Mouse (Mus musculus): Measurements from ENCODE around the gene Cd72. TPM values are rescaled to one million over a fixed set of nuclear protein-coding genes. Genes with fewer than 3 reads are reported as not detected.
A peak's percentile ranks its signal among the peaks of the same experiment; 100 is the strongest.
"Not testable (repeated sequence)": the region's sequence is repeated elsewhere in the genome, so short reads cannot be mapped to it uniquely, and the experiment has no call there.

The Cd72 gene
- polyA plus RNA-seq, 1 experiment from 2014 or later: 1.1 TPM

DNA sequence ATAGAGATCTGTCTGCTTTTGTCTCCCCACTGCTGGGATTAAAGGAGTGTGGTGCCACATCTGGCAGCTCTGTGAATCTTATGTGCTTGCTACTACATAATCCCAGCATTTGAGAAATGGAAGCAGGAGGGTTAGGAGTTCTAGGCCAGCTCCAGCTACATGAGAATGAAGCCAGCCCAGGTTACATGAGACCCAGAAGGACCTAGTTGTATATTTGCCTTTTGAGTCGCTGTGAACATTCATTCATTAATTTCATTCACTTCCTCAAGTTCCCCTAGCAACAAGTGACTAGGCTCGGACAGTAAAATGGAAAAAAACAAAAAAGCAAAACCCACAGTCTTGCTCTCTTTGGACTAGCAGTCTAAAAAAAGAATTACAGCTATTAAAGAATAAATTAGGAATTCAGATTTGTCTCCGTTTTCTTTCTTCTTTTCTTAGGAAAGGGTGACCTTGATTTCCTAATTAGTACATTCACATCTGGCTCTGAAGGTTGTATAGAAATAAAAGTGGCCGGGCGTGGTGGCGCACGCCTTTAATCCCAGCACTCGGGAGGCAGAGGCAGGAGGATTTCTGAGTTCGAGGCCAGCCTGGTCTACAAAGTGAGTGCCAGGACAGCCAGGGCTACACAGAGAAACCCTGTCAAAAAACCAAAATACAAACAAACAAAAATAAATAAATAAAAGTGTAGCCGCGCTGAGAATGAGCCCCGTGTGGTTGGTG is 37.8 kb upstream of the Cd72 start:
- H3K4me1 ChIP-seq: peaks cover 58% of the 10 kb centered on the region
- H3K4me3 ChIP-seq: peak overlapping the region; percentile 88
- WGBS (ENCODE audit: insufficient replicate concordance): 39% methylated on average over 12 of the region's 12 CpGs
- 0 out of 2 replicates have a peak overlapping the region, but pooled peaks have one; percentile 17 for H3K9ac ChIP-seq
- peaks cover 25% of the 10 kb centered on the region for H3K36me3 ChIP-seq
- H3K27me3 ChIP-seq (replicated peaks): no peaks in the 10 kb centered on the region
- H3K9me3 ChIP-seq (replicated peaks): no peaks in the 10 kb centered on the region
- peak overlapping the region; percentile 89 for H3K27ac ChIP-seq
- peak overlapping the region; percentile 88 for H3K4me2 ChIP-seq
- ATAC-seq: no peak

DNA sequence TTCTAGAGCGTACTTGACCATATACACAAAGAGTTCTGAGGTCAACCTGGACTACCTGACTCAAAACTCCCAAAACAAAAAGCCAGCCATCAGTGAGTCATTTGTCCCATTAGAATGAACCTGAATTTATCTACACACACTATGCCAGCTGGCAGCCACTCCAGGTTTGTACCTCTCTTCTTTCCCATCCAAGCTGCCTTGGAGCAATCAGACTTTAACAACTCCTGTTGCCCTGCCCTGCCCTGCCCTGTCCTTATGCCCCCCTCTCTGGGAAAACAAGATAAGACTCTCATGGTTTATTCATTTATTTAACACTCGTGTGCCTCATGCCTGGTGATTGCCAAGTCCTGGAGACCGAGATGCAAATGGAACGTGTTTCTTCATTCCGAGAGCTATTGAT is 36.4 kb upstream of the Cd72 start:
- ATAC-seq: no peak
- WGBS (ENCODE audit: insufficient replicate concordance): 71% methylated on average over 5 of the region's 5 CpGs
- H3K27ac ChIP-seq: peak overlapping the region; percentile 40; the same call in 1 of the 2 replicates
- H3K36me3 ChIP-seq: peaks cover 11% of the 10 kb centered on the region
- H3K4me3 ChIP-seq: no peak overlapping the region
- H3K4me2 ChIP-seq: peak overlapping the region; percentile 13
- H3K4me1 ChIP-seq: peaks cover 50% of the 10 kb centered on the region
- no peaks in the 10 kb centered on the region for H3K9me3 ChIP-seq (replicated peaks)
- H3K27me3 ChIP-seq (replicated peaks): no peaks in the 10 kb centered on the region
- no peak overlapping the region for H3K9ac ChIP-seq

DNA sequence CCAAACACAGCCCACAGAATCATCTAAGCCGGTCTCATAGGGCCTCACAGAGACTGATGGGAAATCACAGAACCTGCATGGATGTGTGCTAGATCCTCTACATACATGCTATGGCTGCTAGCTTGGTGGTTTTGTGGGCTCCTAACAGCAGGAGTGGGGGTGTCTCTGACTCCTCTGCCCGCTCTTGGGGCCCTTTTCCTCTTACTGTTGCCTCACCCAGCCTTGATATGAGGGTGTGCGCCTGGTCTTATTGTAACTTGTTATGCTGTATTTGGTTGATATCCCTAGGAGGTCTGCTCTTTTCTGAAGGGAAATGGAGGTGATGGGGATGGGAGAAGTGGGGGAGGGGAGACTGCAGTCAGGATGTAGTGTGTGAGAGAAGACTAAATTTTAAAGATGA is 35.2 kb upstream of the Cd72 start:
- Histone ChIP-seq H3K4me3 (no peak overlapping the region), H3K27me3 (replicated peaks) (no peaks in the 10 kb centered on the region), H3K27ac (no peak overlapping the region), H3K4me2 (no peak overlapping the region), H3K9me3 (replicated peaks) (no peaks in the 10 kb centered on the region), H3K9ac (no peak overlapping the region), H3K4me1 (peaks cover 38% of the 10 kb centered on the region), H3K36me3 (no peaks in the 10 kb centered on the region)
- WGBS (ENCODE audit: insufficient replicate concordance): 82% methylated on average over 3 of the region's 3 CpGs
- no peak for ATAC-seq

DNA sequence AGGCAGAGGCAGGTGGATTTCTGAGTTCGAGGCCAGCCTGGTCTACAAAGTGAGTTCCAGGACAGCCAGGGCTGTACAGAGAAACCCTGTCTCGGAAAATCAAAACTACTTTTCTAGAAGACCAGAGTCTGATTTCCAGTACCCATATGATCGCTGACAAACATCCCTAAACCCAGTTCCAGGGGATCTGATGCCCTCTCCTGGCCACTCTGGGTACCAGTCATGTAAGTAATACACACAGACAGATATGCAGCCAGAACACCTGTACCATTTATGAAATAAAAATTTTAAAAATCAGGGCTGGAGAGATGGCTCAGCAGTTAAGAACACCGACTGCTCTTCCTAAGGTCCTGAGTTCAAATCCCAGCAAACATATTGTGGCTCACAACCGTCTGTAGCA is 31.2 kb upstream of the Cd72 start:
- H3K9ac ChIP-seq; H3K4me3 ChIP-seq; H3K27me3 ChIP-seq (replicated peaks); H3K4me2 ChIP-seq; H3K9me3 ChIP-seq (replicated peaks); H3K27ac ChIP-seq; ATAC-seq; H3K36me3 ChIP-seq: not testable (repeated sequence)
- peaks cover 14% of the 10 kb centered on the region for H3K4me1 ChIP-seq
- 75% methylated on average over 5 of the region's 5 CpGs for WGBS (ENCODE audit: insufficient replicate concordance)

DNA sequence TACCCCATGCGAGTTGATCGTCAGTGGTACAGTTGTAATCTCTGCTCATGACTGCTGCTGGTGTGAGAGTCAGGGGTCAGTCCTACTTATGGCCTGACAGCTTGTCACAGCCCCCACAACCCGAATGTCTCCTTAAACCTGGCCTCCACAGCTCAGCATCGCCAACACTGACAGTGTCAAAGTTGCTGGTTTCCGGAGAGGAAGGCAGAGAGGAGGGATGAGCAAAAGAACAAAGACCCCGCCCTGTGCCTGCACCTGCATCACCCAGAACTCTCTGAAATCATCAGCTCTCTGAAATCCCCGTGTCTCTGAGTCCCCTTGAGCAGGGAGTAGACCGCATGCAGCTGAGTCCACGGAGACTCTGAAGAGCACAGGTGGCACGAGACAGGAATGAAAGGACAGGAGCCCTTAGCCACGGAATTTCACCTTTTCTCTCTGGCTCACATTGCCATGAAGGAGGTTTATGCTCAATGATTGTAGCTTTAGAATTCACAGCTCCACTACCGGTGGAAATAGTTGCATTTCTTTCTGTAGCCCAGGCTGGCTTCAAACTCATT is 29.2 kb upstream of the Cd72 start, which contains the start of gene Sit1:
Gene Sit1, minus strand, starts transcription at position 200 of the 557 bp plus-strand sequence.
- 42% methylated on average over 12 of the region's 12 CpGs for WGBS (ENCODE audit: insufficient replicate concordance)
- Histone ChIP-seq H3K4me2 (no peak within 1 kb of the TSS), H3K36me3 (no peaks in the 10 kb centered on the region), H3K27ac (no peak within 1 kb of the TSS), H3K4me3 (no peak within 1 kb of the TSS), H3K9me3 (replicated peaks) (no peaks in the 10 kb centered on the region), H3K9ac (no peak within 1 kb of the TSS), H3K27me3 (replicated peaks) (no peaks in the 10 kb centered on the region), H3K4me1 (peaks cover 10% of the 10 kb centered on the region)
- no peak for ATAC-seq

DNA sequence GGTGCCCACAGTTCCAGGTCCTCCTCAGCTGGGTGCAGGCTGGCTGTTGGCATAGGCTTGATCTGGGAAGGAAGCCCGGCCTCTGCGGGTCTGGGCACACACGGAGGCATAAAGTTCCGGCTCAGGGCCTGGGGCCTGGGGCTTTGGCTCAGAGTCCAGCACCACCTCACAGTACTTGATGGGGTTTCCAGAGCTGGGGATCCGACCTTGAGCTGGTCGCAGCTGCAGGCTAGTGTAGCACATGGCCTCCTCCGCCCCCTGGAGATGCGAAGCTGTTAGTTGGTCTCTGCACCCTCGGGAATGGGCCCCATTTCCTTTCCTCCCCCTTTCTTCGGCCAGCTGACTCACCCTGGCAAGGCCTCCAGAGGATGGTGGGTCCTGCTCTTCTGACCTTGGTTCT is 28.2 kb upstream of the Cd72 start:
- Histone ChIP-seq H3K4me2 (no peak overlapping the region), H3K4me3 (no peak overlapping the region), H3K27me3 (replicated peaks) (no peaks in the 10 kb centered on the region), H3K9ac (no peak overlapping the region), H3K27ac (no peak overlapping the region), H3K9me3 (replicated peaks) (no peaks in the 10 kb centered on the region), H3K36me3 (no peaks in the 10 kb centered on the region), H3K4me1 (peaks cover 17% of the 10 kb centered on the region)
- ATAC-seq: no peak
- whole genome bisulfite sequencing (ENCODE audit: insufficient replicate concordance): 49% methylated on average over 10 of the region's 10 CpGs

DNA sequence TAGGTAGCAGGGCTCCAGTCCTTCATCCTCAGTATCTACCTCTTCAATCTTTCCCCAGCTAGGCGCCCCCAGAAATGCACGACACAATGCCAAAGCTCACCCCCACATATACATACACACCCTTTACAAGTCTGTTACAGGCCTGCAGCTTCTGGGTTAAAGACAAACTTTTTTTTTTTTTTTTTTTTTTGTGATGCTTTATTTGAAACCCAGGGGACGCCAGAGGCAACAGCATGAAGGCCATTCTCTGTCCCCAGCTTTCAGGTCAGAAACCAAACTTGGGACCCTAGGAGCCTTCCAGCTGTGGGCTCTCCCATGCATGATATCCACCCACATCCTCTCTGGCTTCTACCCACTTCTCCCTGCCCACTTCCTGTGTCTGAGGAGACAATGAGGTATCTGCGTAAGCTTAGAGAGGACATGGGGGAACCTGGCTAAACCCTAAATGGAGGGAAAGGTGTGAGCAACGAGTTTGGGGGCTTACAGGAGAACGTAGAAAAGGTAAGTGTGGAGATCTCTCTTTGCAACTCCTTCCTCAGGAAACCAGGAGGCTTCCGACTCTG is 27.5 kb upstream of the Cd72 start:
- Histone ChIP-seq H3K9me3 (replicated peaks) (no peaks in the 10 kb centered on the region), H3K9ac (no peak overlapping the region), H3K27me3 (replicated peaks) (no peaks in the 10 kb centered on the region), H3K27ac (no peak overlapping the region), H3K4me3 (no peak overlapping the region), H3K4me2 (no peak overlapping the region), H3K36me3 (no peaks in the 10 kb centered on the region), H3K4me1 (peaks cover 17% of the 10 kb centered on the region)
- 38% methylated on average over 7 of the region's 7 CpGs for WGBS (ENCODE audit: insufficient replicate concordance)
- no peak for ATAC-seq

DNA sequence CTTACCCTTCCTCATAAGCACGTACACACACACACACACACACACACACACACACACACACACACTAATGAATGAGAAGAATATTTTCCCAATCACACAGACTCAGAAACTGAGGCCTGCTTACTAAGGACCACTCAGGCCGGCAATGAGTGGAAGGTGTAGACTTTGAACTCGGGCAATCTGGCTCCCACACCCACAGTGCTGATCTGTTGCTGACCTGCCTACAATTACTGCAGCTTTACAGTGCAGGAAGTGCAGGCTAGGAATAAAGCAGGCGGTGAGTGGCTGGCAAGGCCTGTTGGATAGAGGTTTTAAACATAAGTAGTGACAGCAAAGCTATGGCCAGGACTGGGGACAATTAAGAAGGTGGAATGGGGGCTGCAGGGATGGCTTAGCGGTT is 26.6 kb upstream of the Cd72 start:
- Histone ChIP-seq H3K4me3 (no peak overlapping the region), H3K9me3 (replicated peaks) (no peaks in the 10 kb centered on the region), H3K36me3 (no peaks in the 10 kb centered on the region), H3K27ac (no peak overlapping the region), H3K4me2 (no peak overlapping the region), H3K9ac (no peak overlapping the region), H3K27me3 (replicated peaks) (no peaks in the 10 kb centered on the region), H3K4me1 (peaks cover 17% of the 10 kb centered on the region)
- ATAC-seq: no peak
- 73% methylated on average over 5 of the region's 5 CpGs for WGBS (ENCODE audit: insufficient replicate concordance)

DNA sequence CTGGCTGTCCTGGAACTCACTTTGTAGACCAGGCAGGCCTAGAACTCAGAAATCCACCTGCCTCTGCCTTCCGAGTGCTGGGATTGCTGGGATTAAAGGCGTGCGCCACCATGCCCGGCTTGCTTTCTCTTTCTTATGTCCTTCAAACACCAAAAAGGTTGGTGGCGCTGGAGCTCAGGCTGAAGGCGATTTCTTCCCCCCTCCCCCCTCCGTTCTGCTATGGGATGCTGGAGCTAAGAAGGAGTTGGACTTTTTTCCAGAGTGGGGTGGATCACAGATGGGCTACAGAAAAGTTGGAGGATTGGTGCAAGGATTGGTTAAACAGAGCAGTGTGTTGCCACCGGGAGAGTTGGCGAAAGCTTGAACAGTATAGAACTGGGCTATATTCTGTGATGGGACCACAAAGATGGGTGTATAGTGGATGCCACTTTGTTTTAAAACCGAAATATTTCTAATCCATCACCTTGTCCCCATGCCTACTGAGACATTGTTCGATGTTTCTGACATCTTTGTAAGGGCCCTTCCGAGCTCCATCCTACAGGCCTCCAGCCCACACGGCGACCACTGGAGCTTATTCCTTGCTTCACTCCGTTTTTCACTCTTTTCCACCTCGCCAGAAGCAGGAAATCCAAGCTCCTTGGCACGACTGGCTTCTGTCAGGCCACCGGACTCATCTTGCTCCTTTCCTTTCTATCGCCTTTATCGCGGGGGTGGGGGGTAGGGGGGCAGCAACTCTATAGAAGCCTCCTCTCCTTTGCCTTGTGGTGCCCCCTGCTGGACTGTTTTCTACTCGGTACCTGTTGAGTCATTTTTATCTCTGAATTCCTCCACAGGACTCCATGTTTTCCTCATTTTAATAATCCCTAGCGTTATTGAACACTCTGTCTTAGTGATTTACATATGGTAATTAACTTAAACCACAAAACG is 24.7 kb upstream of the Cd72 start:
- H3K4me3 ChIP-seq: peak overlapping the region; percentile 51
- ATAC-seq: no peak
- 34% methylated on average over 24 of the region's 24 CpGs for WGBS (ENCODE audit: insufficient replicate concordance)

DNA sequence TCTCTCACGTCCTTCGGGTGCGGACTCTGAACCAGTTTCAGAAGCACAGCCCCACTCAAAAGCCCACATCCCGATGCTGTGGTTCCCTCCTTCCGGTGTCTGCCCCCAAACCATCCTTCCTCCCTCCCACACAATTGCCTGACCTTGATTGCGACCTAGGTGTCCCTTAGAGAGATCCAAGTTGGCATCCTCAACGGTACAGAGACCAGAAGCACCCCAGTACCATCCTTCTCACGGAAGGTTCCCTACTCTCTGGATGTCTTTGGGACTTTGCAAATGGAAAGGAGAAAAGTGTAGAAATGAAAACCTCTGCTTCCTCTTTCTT is 24.1 kb upstream of the Cd72 start:
- Histone ChIP-seq H3K36me3 (no peaks in the 10 kb centered on the region), H3K27me3 (replicated peaks) (0 out of 2 replicates have a peak, but pooled peaks cover 3% of the 10 kb centered on the region), H3K9me3 (replicated peaks) (no peaks in the 10 kb centered on the region), H3K9ac (peak overlapping the region; percentile 57), H3K4me3 (peak overlapping the region; percentile 51), H3K27ac (peak overlapping the region; percentile 42; the same call in 1 of the 2 replicates), H3K4me2 (peak overlapping the region; percentile 72), H3K4me1 (peaks cover 17% of the 10 kb centered on the region)
- ATAC-seq: no peak; the same call in 1 of the 2 replicates
- WGBS (ENCODE audit: insufficient replicate concordance): 19% methylated on average over 8 of the region's 8 CpGs

More for the DNA sequence above, 24.7 kb upstream of the Cd72 start:
- Histone ChIP-seq H3K4me1 (peaks cover 17% of the 10 kb centered on the region), H3K9ac (0 out of 2 replicates have a peak overlapping the region, but pooled peaks have one; percentile 17), H3K9me3 (replicated peaks) (no peaks in the 10 kb centered on the region), H3K36me3 (no peaks in the 10 kb centered on the region), H3K4me2 (peak overlapping the region; percentile 72), H3K27me3 (replicated peaks) (0 out of 2 replicates have a peak, but pooled peaks cover 3% of the 10 kb centered on the region), H3K27ac (0 out of 2 replicates have a peak overlapping the region, but pooled peaks have one; percentile 42)

DNA sequence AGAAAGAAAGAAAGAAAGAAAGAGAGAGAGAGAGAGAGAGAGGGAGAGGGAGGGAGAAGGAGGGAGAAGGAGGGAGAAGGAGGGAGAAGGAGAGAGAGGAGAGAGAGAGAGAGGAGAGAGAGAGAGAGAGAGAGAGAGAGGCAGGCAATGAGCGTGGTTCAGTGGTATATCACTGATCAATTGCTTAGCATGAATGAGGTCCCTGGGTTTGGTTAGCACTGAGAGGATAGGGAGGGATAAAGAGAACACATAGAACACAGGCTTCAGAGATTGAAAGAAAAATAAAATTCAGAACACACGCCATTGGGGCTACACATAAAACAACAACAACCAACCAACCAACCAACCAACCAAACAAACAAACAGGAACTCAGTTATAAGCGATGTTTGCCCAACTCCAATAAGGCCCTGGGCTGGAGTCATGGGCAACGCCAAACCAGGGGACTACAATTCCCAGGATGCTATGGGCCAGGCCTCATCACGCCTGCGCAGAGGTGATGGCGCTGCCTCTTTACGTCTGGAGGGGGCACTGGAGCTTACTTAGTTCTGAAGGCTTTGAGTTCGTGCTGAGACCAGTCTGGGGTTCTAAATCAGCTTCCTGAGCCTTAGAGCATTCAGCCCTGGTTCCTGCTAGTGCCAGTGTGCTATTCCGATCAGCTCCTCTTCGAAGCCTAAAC is 23.6 kb upstream of the Cd72 start:
- Histone ChIP-seq H3K27me3 (replicated peaks) (0 out of 2 replicates have a peak, but pooled peaks cover 3% of the 10 kb centered on the region), H3K27ac (peak overlapping the region; percentile 42; the same call in 1 of the 2 replicates), H3K4me2 (peak overlapping the region; percentile 72), H3K9ac (peak overlapping the region; percentile 57), H3K4me1 (peaks cover 17% of the 10 kb centered on the region), H3K9me3 (replicated peaks) (no peaks in the 10 kb centered on the region), H3K4me3 (peak overlapping the region; percentile 51), H3K36me3 (no peaks in the 10 kb centered on the region)
- WGBS (ENCODE audit: insufficient replicate concordance): 6% methylated on average over 11 of the region's 11 CpGs
- peak; percentile 93 for ATAC-seq
